Mouse (Mus musculus) brain, adult 2 months (tissue): ENCODE data around the gene 2900011O08Rik.

Source experiments
- DNase-seq: peaks from one replicate; pipeline ENCODE4 v3.0.0; 2011; ENCODE audit warnings: low read depth, low spot score

Gene 2900011O08Rik

GRCm38 (mm10) chr16:14135014-14135413, 148.6 kb downstream of the 2900011O08Rik start:
- peak; percentile 17 for DNase-seq

GRCm38 (mm10) chr16:14137976-14138561, 151.7 kb downstream of the 2900011O08Rik start:
- peak; percentile 47 for DNase-seq

GRCm38 (mm10) chr16:14139106-14139505, 152.7 kb downstream of the 2900011O08Rik start:
- no peak for DNase-seq

GRCm38 (mm10) chr16:14143298-14143697, 156.9 kb downstream of the 2900011O08Rik start:
- DNase-seq = no peak

- DNase-seq = no peak
These were observed 161.3 kb downstream of the 2900011O08Rik start for GRCm38 (mm10) chr16:14147712-14148111.
